Mouse (Mus musculus) left cerebral cortex, adult 18-20 months (tissue): Measurements from ENCODE around the gene Tmod2. TPM values are rescaled to one million over a fixed set of nuclear protein-coding genes. Genes with fewer than 3 reads are reported as not detected.

Experiments
- DNase-seq, 2 experiments: peaks; one replicate each; pipeline ENCODE4 v3.0.0; 2021 to 2022; ENCODE audit warnings: low spot score in 2 of 2, mixed read lengths in 1 of 2
- total RNA-seq, 2 experiments: library from RNA; stranded (reverse); gene quantifications; 2 replicates each; pipeline ENCODE4 v1.2.3; 2021

Gene Tmod2
- total RNA-seq, 2 experiments from 2014 or later, result 333 to 352 TPM

DNA sequence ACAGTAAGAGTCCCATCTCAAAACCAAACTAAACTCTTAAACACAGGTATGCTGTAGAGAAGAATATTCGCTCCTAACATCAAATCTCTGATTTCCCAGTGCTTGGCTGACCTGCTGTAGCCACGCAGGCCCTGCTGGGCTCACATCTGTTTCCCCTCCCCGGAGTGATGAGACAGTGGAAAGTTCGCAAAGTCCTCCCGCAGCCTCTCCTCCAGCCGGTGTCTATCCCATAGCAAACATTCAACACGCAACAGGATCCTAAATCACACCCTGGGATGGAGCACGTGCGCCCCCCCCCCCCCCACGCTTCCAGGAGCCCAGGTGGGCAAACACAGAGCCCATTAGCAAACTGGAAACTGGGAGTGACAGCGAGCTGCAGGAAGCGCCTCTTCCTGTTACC, 9.6 kb downstream of the Tmod2 start:
- no peak for DNase-seq

DNA sequence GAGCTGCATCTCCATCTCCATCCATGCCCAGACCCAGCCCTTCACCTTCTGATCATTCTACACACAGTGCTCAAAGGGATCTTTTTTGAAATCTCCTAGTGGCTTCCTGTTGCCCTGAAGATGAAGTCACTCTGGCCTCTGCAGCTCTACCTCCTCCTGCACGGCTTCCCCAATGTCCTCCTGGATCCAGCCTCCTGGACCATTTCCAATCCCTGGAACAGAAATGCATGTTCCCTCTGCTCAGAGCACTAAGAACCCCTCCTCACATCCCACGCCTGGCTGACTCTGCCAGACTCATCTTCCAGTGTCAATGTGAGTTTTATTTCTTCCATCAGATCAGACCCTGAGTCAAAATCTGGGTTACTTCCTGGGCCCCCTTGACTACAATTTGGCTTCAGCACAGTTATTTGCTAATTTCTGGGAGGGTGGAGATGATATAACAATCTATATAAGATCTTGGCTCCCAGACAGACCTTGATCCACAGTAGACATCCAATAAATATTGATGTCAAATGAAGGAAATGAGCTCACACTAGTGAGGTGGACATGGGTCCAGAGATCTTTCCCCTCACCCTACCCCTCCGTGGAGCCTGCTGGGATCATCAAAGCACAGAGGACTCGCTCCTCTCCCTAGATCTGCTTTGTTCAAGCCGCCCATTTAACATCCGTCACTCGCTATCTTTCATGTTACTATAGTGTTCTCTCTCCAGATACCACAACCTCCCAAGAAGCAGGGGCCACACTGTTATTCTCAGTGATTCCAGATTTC, 10.8 kb downstream of the Tmod2 start:
- peak; percentile 58 to 61 for DNase-seq

DNA sequence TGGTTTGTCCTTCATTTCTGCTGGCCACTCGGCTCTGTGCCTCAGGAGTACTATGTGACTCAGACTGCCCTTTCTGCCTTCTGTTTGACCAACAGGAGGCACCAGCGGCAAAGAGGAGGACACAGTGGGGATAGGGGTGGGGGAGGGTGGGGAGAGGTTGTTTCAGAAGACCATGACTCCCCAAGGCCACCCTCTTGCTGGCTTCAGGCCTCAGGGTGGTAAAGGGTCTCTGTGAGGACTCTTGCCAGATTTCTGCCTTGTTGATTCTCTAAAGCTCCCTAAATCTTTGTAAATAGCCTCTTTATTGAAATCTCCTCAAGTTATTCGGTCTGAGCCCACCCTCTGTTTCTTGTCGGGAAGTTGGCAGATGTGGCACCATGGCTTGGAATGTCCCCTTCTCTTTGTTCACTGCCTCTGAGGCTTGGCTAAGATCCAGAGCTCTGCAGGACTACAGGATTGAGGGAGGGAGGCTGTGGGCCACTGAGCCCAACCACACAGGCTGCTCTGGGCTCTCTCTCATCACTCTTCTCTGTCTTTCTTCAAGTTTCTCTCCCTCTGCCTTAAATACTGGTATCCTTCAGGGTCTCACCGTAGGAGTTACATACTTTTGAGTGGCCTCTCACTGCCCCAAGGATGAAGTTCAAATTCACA, 11.8 kb downstream of the Tmod2 start:
- peak; percentile 32 to 35 for DNase-seq

GRCm38 (mm10) chr9:75597596-75597995, 13.5 kb downstream of the Tmod2 start:
- DNase-seq, result no peak

DNA sequence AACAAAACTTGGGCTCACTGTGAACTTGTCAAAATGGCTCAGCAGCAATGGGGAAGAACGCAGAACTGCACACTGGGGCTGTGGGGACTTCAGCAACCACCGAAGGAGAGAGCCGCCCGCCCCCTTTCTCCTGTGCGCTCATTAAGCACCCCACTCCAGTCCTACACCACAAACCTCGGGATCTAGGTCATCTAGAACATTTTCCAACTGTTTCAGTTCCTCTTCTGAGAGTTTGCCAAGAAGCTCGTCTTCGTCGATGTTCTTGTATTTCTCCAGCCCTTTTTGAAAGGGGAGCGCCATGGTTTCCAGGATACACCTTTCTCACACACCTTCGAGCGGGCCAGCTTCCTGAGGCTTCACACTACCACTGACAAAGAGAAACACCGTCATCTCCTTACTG, 14.1 kb downstream of the Tmod2 start:
- peak in 1 of 2 experiments; percentile 17 for DNase-seq

DNA sequence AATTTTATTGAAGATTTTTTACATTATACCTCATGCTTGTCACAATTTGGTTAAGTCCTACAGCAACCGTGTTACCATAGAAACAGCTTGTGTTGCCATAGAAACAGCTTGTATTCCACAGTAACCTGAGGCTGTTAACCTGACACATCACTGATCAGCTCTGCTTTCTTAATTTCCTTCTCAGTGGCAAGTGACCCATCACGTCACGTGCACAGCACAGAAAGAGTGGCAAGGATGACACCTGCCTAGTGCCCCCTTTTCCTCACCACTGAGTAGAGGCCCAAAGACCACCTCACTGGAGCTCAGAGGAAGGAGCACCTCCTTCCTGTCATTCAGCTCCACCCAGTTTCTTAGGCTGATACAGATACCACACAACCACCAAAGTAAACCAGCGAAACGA, 17.6 kb downstream of the Tmod2 start:
- DNase-seq, result no peak

- DNase-seq, result no peak
Observed at GRCm38 (mm10) chr9:75589850-75590790, 21.0 kb downstream of the Tmod2 start.

- no peak for DNase-seq
Observed at GRCm38 (mm10) chr9:75581694-75582350, 29.3 kb downstream of the Tmod2 start.

DNA sequence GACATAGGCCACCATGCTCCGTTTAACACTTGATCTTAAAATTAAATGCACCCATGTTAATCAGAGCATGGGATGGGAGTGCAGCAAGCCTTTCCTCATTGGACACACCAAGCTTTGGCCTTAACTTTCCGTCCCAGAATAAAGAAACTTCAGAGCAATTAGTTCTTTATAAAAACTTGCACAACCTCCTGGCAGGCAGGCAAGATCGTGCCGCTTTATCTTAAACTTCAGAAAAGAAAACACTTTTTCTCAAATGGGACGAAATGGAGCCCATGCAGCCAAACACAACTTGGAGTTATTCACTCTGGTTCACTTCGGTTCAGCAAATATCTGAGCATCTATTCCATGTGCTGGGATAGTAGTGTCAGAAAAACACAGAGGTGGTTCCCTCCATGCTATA, 31.8 kb downstream of the Tmod2 start:
- DNase-seq, result no peak

GRCm38 (mm10) chr9:75571036-75571942, 39.8 kb downstream of the Tmod2 start:
- no peak for DNase-seq

- no peak for DNase-seq
Observed at GRCm38 (mm10) chr9:75568399-75568798, 42.7 kb downstream of the Tmod2 start.

- no peak for DNase-seq
Observed at GRCm38 (mm10) chr9:75564892-75565291, 46.2 kb downstream of the Tmod2 start.

DNA sequence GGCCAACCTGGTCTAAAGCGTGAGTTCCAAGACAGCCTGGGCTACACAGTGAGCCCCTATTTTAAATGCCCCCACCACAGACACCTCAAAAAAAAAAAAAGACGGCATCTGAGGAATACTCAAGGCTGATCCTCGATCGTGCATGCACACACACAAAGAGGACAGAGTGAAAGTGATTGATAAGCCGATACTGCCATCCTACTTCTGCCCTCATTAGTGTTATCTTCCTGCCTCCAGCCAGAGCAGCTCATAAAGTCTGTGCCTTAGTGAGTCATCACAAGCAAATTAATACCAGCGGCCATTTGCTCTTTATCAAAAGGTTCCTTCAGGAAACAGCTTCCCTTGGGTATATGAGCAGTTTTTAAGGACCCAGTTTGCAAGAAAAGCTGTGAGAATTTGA, 47.5 kb downstream of the Tmod2 start:
- DNase-seq, result no peak

- DNase-seq, result no peak
Observed at GRCm38 (mm10) chr9:75563176-75563575, 47.9 kb downstream of the Tmod2 start.

DNA sequence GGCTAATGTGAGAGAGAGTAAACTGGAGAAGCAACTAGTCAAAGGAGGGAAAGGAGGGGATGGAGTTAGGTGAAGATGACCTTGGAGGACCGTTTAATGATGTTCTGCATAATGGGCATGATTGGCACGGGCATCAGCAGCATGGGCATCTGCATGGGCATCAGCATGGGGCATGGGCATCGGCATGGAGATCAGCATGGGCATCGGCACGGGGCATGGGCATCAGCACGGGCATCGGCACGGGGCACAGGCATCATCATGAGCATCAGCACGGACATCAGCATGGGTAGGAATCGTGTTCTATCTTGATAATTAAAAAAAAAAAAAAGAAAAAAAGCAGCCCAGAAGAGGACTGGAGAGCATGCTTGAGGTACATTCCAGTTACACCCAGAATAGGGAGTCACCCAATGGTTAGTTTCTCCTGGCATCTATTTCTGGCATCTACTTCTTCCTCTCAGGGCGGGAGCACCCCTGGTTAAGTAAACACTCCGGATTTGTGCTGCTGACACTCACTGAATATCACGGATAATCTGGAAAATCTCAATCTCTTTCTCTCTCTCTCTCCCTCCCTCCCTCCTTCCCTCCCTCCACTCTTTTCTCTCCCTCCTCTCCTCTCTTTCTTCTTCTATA, 50.0 kb downstream of the Tmod2 start:
- no peak for DNase-seq

DNA sequence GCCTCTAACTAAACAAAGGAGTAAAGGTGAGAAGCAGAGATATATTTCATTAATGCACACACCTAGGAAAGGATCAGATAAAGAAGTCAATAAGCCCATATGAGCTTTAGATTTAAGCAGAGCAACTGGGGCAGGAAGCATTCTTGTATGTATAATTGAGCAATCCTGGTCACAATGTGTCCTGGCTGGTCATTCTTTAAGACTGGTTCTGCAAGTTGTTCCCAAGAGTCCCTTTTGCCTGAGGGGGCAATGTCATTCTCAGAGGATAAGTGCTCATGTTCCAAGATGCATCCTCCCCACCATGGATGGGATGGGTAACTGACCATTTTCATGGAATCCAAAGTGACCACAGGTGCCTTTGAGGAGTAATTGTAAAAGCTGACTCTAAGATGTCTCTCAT, 50.8 kb downstream of the Tmod2 start:
- no peak for DNase-seq

DNA sequence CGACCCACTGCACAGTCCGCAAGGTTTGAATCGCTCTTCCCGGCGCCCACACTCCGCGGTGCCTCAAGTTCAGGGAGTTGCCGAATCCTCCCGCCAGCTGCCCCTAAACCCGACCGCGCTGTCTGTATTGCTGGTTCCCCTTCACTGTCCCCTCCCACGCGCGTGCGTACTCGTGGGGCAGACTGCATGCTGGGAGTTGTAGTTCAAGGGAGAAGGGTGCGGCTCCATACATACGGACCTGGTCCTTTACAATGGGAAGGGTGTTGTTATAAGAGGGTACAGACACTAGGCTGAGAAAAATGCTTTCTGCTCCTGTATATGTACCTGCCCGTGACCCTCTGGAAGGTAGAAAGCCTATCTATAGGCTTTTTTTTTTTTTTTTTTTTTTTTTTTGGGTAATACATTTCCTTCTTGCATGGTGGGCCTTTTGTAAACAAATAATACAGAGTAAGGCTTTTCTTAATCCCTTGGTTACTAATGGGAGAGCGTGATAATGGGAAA, 51.6 kb downstream of the Tmod2 start, which contains the start of gene Tmod3:
Gene Tmod3, minus strand, starts transcription at position 146 of the 501 bp plus-strand sequence.
- DNase-seq, result peak; percentile 97 to 98

- no peak for DNase-seq
Observed at GRCm38 (mm10) chr9:75558812-75559511, 52.2 kb downstream of the Tmod2 start.

DNA sequence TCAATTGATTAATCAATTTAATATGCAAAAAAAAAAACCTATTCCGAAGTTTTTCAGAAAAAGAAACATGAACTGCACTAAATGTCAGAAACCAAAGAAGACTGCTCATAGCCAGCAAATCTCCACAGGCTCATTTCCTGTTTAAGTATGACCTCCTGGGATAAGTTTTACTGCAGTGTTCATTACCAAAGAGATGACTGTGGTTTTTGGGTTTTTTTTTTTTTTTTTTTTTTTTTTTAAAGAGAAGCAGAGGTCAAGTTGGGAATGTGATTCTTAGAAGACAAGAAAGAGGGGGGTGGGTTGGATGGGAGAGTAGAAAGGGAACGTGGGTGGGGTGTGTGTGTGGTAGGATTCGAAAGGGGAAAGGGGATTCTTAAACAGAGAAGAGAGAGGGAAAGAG, 52.8 kb downstream of the Tmod2 start:
- no peak for DNase-seq
